Mouse (Mus musculus) C2C12 (cell line): ENCODE measurements around the gene Retreg1.

ENCODE experiments used
- CTCF ChIP-seq: IDR thresholded peaks from one replicate; pipeline ENCODE4 v1.5.1; 2011; ENCODE audit not compliant: control insufficient read depth, insufficient read depth, insufficient read length
- MAX ChIP-seq: IDR thresholded peaks from one replicate; pipeline ENCODE4 v1.6.1; 2011; ENCODE audit warnings: mild to moderate bottlenecking, control low read depth
- MYOG ChIP-seq: IDR thresholded peaks from one replicate; pipeline ENCODE4 v1.6.1; 2011; ENCODE audit not compliant: control insufficient read depth, insufficient read length; ENCODE audit errors: extremely low read depth

DNA sequence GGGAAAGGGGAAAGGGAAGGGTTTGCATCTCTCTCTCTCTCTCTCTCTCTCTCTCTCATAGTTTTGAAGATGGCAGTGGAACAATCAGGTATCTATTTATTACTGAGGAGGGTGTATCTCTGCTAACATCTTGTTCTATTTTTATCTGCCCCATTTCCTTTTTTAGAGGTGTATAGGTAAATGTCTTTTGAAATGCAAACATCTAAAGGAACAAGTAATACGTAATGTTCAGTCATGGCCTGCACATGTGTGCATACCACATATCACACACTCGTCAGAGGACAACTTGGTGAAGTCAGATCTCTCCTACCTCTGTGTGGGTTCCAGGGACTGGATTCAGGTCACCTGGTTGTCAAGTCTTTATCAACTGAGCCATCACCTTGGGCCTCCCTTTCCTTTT lies 25.8 kb upstream of the Retreg1 start:
- no peak for TF ChIP-seq CTCF
- no peak for TF ChIP-seq MYOG
- TF ChIP-seq MAX, result no peak
